Mouse (Mus musculus) embryonic stem cell, embryonic (primary cell): Measurements from ENCODE around the gene Ube2n.
"Not testable (repeated sequence)": the region's sequence is repeated elsewhere in the genome, so short reads cannot be mapped to it uniquely, and the experiment has no call there.

ENCODE experiments used
- CTCF ChIA-PET, 4 experiments: fragments of 300-600 bp in 2 of 4; fragments of 350-600 bp in 2 of 4; sonication (Branson Sonifier 250); formaldehyde crosslinking; loops; one replicate each; lab custom pipeline; 2022; ENCODE audit warnings: inconsistent platforms in 2 of 4; lab: Charles Lee
- POLR2A ChIA-PET, 4 experiments: fragments of 300-600 bp in 2 of 4; fragments of 350-600 bp in 2 of 4; sonication (Branson Sonifier 250); formaldehyde crosslinking; loops; one replicate each; lab custom pipeline; 2022; ENCODE audit warnings: antibody characterized with exemption in 4 of 4, inconsistent platforms in 1 of 4; lab: Charles Lee

The Ube2n gene

GRCm38 (mm10) chr10:95544004-95544403 is 29.1 kb downstream of the Ube2n start:
- ChIA-PET CTCF (interaction anchor here in 1 of 4 experiments (0.6 kb wide), 2 partner anchors 8 to 80 kb away, joined by 5 to 8 read pairs; no protein-coding TSS in a partner anchor), POLR2A (interaction anchor here in 1 of 4 experiments (0.9 to 2.6 kb wide), 5 partner anchors 24 to 348 kb away, joined by 3 to 10 read pairs (median 3); partner anchors contain the start of gene Ube2n)

GRCm38 (mm10) chr10:95544651-95545050 is 29.7 kb downstream of the Ube2n start:
- ChIA-PET POLR2A (interaction anchor here in 2 of 4 experiments (0.9 to 2.6 kb wide), 10 partner anchors 9 to 347 kb away, joined by 3 to 13 read pairs (median 6); partner anchors contain the start of genes Nudt4 (in 1 of the 2) and Ube2n (in 1 of the 2)), CTCF (interaction anchor here in 1 of 4 experiments (0.6 kb wide), 2 partner anchors 9 to 79 kb away, joined by 5 to 8 read pairs; no protein-coding TSS in a partner anchor)

GRCm38 (mm10) chr10:95545051-95545450 is 30.1 kb downstream of the Ube2n start:
- CTCF ChIA-PET: no interaction called here
- POLR2A ChIA-PET: interaction anchor here in 3 of 4 experiments (0.6 to 2.6 kb wide), 13 partner anchors 9 to 349 kb away, joined by 3 to 13 read pairs (median 5); partner anchors contain the start of gene Nudt4 (in 1 of the 3)

- POLR2A ChIA-PET: interaction anchor here in 3 of 4 experiments (0.8 to 2.6 kb wide), 28 partner anchors 8 to 348 kb away, joined by 3 to 13 read pairs (median 4); partner anchors contain the start of genes Ube2n (in 2 of the 3), Mrpl42 (in 1 of the 3) and Nudt4 (in 1 of the 3)
- CTCF ChIA-PET: interaction anchor here in 1 of 4 experiments (0.8 kb wide), 1 partner anchor 9 kb away, joined by 3 read pairs; no protein-coding TSS in a partner anchor
Measured at GRCm38 (mm10) chr10:95546178-95546577, 31.2 kb downstream of the Ube2n start.

- ChIA-PET CTCF (interaction anchor here in 1 of 4 experiments (0.6 kb wide), 1 partner anchor 9 kb away, joined by 9 read pairs; no protein-coding TSS in a partner anchor), POLR2A (interaction anchor here in 2 of 4 experiments (0.6 to 2.9 kb wide), 5 partner anchors 11 to 34 kb away, joined by 3 to 11 read pairs (median 4); partner anchors contain the start of genes Nudt4 (in 1 of the 2) and Ube2n (in 1 of the 2))
Measured at GRCm38 (mm10) chr10:95548154-95548826, 33.3 kb downstream of the Ube2n start.

- POLR2A ChIA-PET: interaction anchor here in 3 of 4 experiments (0.6 to 2.9 kb wide), 8 partner anchors 11 to 34 kb away, joined by 3 to 11 read pairs (median 4); partner anchors contain the start of genes Ube2n (in 2 of the 3) and Nudt4 (in 1 of the 3)
- CTCF ChIA-PET: not testable (repeated sequence)
Measured at GRCm38 (mm10) chr10:95549080-95549479, 34.1 kb downstream of the Ube2n start.

- ChIA-PET POLR2A (interaction anchor here in 3 of 4 experiments (0.6 to 2.9 kb wide), 11 partner anchors 9 to 342 kb away, joined by 3 to 11 read pairs (median 4); partner anchors contain the start of genes Ube2n (in 2 of the 3) and Nudt4 (in 1 of the 3)), CTCF (interaction anchor here in 2 of 4 experiments (0.7 to 1.3 kb wide), 3 partner anchors 261 to 342 kb away, joined by 3 read pairs; no protein-coding TSS in a partner anchor)
Measured at GRCm38 (mm10) chr10:95550506-95550905, 35.6 kb downstream of the Ube2n start.

GRCm38 (mm10) chr10:95551752-95552151 is 36.8 kb downstream of the Ube2n start:
- ChIA-PET CTCF (interaction anchor here in 3 of 4 experiments (0.5 to 1.5 kb wide), 9 partner anchors 16 to 630 kb away, joined by 3 to 6 read pairs (median 3); no protein-coding TSS in a partner anchor), POLR2A (interaction anchor here in 3 of 4 experiments (0.7 to 1.8 kb wide), 10 partner anchors 8 to 341 kb away, joined by 3 to 8 read pairs (median 4); partner anchors contain the start of gene Nudt4 (in 1 of the 3))

GRCm38 (mm10) chr10:95552326-95552725 is 37.4 kb downstream of the Ube2n start:
- POLR2A ChIA-PET: interaction anchor here in 3 of 4 experiments (1.0 to 1.8 kb wide), 6 partner anchors 13 to 340 kb away, joined by 3 to 8 read pairs (median 4); no protein-coding TSS in a partner anchor
- CTCF ChIA-PET: interaction anchor here in 3 of 4 experiments (0.5 to 1.6 kb wide), 6 partner anchors 12 to 631 kb away, joined by 3 to 5 read pairs (median 4); partner anchors contain the start of gene Nudt4 (in 1 of the 3)

GRCm38 (mm10) chr10:95555866-95556265 is 40.9 kb downstream of the Ube2n start:
- CTCF ChIA-PET: interaction anchor here in 1 of 4 experiments (1.4 kb wide), 1 partner anchor 337 kb away, joined by 3 read pairs; no protein-coding TSS in a partner anchor
- POLR2A ChIA-PET: interaction anchor here in 3 of 4 experiments (0.7 to 1.5 kb wide), 9 partner anchors 9 to 222 kb away, joined by 3 to 8 read pairs (median 3); no protein-coding TSS in a partner anchor

- CTCF ChIA-PET: interaction anchor here in 1 of 4 experiments (0.6 kb wide), 1 partner anchor 9 kb away, joined by 9 read pairs; no protein-coding TSS in a partner anchor
- POLR2A ChIA-PET: interaction anchor here (0.6 to 1.3 kb wide), 4 partner anchors 20 to 930 kb away, joined by 3 to 5 read pairs (median 4); no protein-coding TSS in a partner anchor
Measured at GRCm38 (mm10) chr10:95557337-95557828, 42.4 kb downstream of the Ube2n start.

GRCm38 (mm10) chr10:95559426-95559825 is 44.5 kb downstream of the Ube2n start:
- POLR2A ChIA-PET: interaction anchor here in 3 of 4 experiments (0.6 to 3.3 kb wide), 26 partner anchors 9 to 381 kb away, joined by 3 to 11 read pairs (median 3); partner anchors contain the start of genes Ube2n (in 2 of the 3) and Eea1 (in 1 of the 3)
- CTCF ChIA-PET: interaction anchor here in 3 of 4 experiments (0.5 to 1.0 kb wide), 7 partner anchors 26 to 997 kb away, joined by 3 to 7 read pairs (median 3); no protein-coding TSS in a partner anchor

GRCm38 (mm10) chr10:95560394-95560983 is 45.5 kb downstream of the Ube2n start:
- ChIA-PET POLR2A (interaction anchor here in 3 of 4 experiments (0.6 to 3.3 kb wide), 16 partner anchors 11 to 1599 kb away, joined by 3 to 13 read pairs (median 4); partner anchors contain the start of gene Ube2n (in 1 of the 3)), CTCF (interaction anchor here in 2 of 4 experiments (0.6 to 0.9 kb wide), 2 partner anchors 36 to 295 kb away, joined by 3 to 4 read pairs; no protein-coding TSS in a partner anchor)

- ChIA-PET CTCF (interaction anchor here in 2 of 4 experiments (0.7 to 0.9 kb wide), 2 partner anchors 34 to 71 kb away, joined by 3 to 4 read pairs; no protein-coding TSS in a partner anchor), POLR2A (interaction anchor here in 3 of 4 experiments (0.6 to 7.1 kb wide), 14 partner anchors 8 to 333 kb away, joined by 3 to 52 read pairs (median 4); partner anchors contain the start of gene Ube2n (in 2 of the 3))
Measured at GRCm38 (mm10) chr10:95561616-95562015, 46.7 kb downstream of the Ube2n start.

GRCm38 (mm10) chr10:95562395-95562794 is 47.5 kb downstream of the Ube2n start:
- POLR2A ChIA-PET: interaction anchor here in 3 of 4 experiments (0.8 to 7.1 kb wide), 26 partner anchors 9 to 332 kb away, joined by 3 to 52 read pairs (median 4); partner anchors contain the start of gene Ube2n (in 1 of the 3)
- CTCF ChIA-PET: interaction anchor here in 1 of 4 experiments (0.6 to 0.7 kb wide), 2 partner anchors 61 to 331 kb away, joined by 3 to 5 read pairs; no protein-coding TSS in a partner anchor
